ENCODE assay signal across 11 mouse cellular contexts in the genomic region with DNA sequence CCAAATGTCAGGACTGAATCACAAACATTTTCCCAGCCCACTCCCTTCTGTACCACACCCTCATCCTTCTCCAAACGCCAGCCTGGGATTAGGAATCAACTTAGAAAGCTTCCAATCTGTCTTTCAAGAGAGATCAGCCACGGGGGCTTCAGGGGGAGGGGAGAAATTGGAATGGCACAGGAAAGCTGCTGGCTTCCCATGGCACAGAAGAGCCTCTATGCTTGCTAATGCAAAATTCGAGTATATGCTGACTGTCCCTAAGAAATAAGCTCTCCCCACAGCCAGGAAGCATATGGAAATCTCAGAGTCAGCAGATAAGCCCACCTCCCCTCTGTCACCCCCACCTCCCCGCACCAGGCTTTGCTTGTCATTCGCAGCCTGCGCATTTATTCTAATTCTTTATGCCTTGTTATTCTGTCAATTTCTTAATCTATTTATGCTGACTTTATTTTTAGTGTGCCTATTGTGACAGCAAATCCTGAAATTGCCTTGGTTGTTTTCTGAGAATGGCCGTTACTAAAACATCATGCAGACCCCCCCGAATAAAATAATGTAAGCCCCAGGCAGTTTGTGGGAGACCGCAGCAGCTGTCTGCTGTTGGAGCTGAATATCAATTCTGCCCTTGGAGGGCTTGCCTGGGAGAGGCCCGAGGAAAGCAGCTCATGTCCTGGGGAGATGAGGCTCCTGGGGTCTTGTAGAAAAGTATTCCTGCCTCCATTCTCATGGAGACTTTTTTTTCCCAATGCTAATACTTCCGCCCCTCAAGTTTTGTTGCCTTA. TPM values are rescaled to one million over a fixed set of nuclear protein-coding genes. Genes with fewer than 3 reads are reported as not detected.
DNase-seq lines count a peak whose midpoint lies in the region; ATAC-seq and TF ChIP-seq lines count a peak whose summit lies in the region.
"Had no signal": no experiment of that assay in that cellular context is flagged by ENCODE, and none has a peak within 500 bp of the region (broad histone marks: within the 10 kb centered on the region; RNA-seq: fewer than 3 reads in every experiment).

No protein-coding gene starts in this region.

- H3K79me2 ChIP-seq in CH12.LX (replicated peaks; ENCODE audit: control insufficient read depth, extremely low read depth, insufficient read depth, poor library complexity, severe bottlenecking) = no peaks in the 10 kb centered on the region

- no peaks in the 10 kb centered on the region for H3K4me1 ChIP-seq in CH12.LX (ENCODE audit: control insufficient read depth in 1 of 2, insufficient read depth in 2 of 2)
- H3K4me1 ChIP-seq in embryonic facial prominence, embryonic 14.5 days (ENCODE audit: control insufficient read depth, insufficient read depth, low read length) = peaks cover 6% of the 10 kb centered on the region; the same call in 1 of the 2 replicates

- TF ChIP-seq CTCF in CH12.LX (conservative IDR thresholded peaks at IDR 0.05 in 1 of 2, IDR thresholded peaks at IDR 0.05 in 1 of 2; ENCODE audit: low read depth in 2 of 2, low read length in 2 of 2) = no peak

- TF ChIP-seq EP300 in CH12.LX (IDR thresholded peaks at IDR 0.05; ENCODE audit: low read length) = no peak

- DNase-seq in layer of hippocampus, adult 11-12 months (ENCODE audit: low spot score) = peak; percentile 46
- no peak for DNase-seq in layer of hippocampus, adult 9-10 months (ENCODE audit: low spot score)
- no peak for DNase-seq in CH12.LX (ENCODE audit: extremely low read depth)
- peak; percentile 43 for DNase-seq in embryonic facial prominence, embryonic 14.5 days (ENCODE audit: low spot score)
- DNase-seq in layer of hippocampus, postnatal 36 days = peak; percentile 40 to 41
- DNase-seq in B cell, adult 2 months = no peak
- DNase-seq: lung, adult 2 months had no signal

- in situ Hi-C loops in CH12.LX (cut with MboI; ENCODE audit: low pct_ligation_motif_present, low pct_unique_long_range_greater_than_20kb, low sequenced_read_pairs) = loop anchor here (25.0 kb wide), 1 partner anchor 590 kb away; no protein-coding TSS in a partner anchor

- H3K27me3 ChIP-seq in CH12.LX (replicated peaks) = peaks cover 2% of the 10 kb centered on the region
- H3K27me3 ChIP-seq in embryonic facial prominence, embryonic 14.5 days (replicated peaks; ENCODE audit: control insufficient read depth, insufficient read depth, low read length) = no peaks in the 10 kb centered on the region
- H3K27me3 ChIP-seq: heart, embryonic 13.5 days had no signal

- dilution Hi-C loops in CH12.LX (cut with MboI; ENCODE audit: extremely low pct_ligation_motif_present, extremely low pct_unique_long_range_greater_than_20kb, low sequenced_read_pairs) = no loop called here

- no peak overlapping the region for H3K4me3 ChIP-seq in CH12.LX (replicated peaks in 1 of 3; ENCODE audit: low read depth in 2 of 3, low read length in 2 of 3, poor library complexity in 1 of 3)
- no peak overlapping the region for H3K4me3 ChIP-seq in embryonic facial prominence, embryonic 14.5 days (ENCODE audit: low read depth, low read length)
- H3K4me3 ChIP-seq: heart, embryonic 13.5 days had no signal

- no peaks in the 10 kb centered on the region for H3K9me3 ChIP-seq in CH12.LX (replicated peaks; ENCODE audit: low read length)
- no peaks in the 10 kb centered on the region for H3K9me3 ChIP-seq in embryonic facial prominence, embryonic 14.5 days (ENCODE audit: control insufficient read depth, low read length)
- H3K9me3 ChIP-seq: heart, embryonic 13.5 days had no signal

- H3K27ac ChIP-seq in CH12.LX (ENCODE audit: insufficient read depth, low read depth) = no peak overlapping the region
- no peak overlapping the region for H3K27ac ChIP-seq in embryonic facial prominence, embryonic 14.5 days (replicated peaks; ENCODE audit: low read depth, low read length)
- H3K27ac ChIP-seq: heart, embryonic 13.5 days had no signal

- no peaks in the 10 kb centered on the region for H3K36me3 ChIP-seq in CH12.LX (replicated peaks in 1 of 2; ENCODE audit: control insufficient read depth in 1 of 2, insufficient read depth in 1 of 2, low read length in 1 of 2)
- H3K36me3 ChIP-seq in embryonic facial prominence, embryonic 14.5 days (ENCODE audit: control insufficient read depth, insufficient read depth, low read length) = no peaks in the 10 kb centered on the region
- H3K36me3 ChIP-seq: heart, embryonic 13.5 days had no signal

- H3K9ac ChIP-seq in CH12.LX (ENCODE audit: insufficient read depth, low read depth) = no peak overlapping the region
- H3K9ac ChIP-seq in embryonic facial prominence, embryonic 14.5 days (ENCODE audit: low read depth, low read length) = no peak overlapping the region
- H3K9ac ChIP-seq: heart, embryonic 13.5 days had no signal

- no peak for TF ChIP-seq POLR2A in CH12.LX (IDR thresholded peaks at IDR 0.05; ENCODE audit: low read depth, low read length)

- ATAC-seq in embryonic facial prominence, embryonic 14.5 days (ENCODE audit: low read depth) = no peak
- ATAC-seq in megakaryocyte, adult 5-6 weeks (ENCODE audit: poor library complexity, severe bottlenecking) = no peak
- ATAC-seq in erythroid progenitor cell, adult 5-6 weeks (replicated peaks; ENCODE audit: low FRiP score, poor library complexity, severe bottlenecking) = no peak
- ATAC-seq: intestine, postnatal 0 days had no signal

- 0 out of 2 replicates have a peak overlapping the region, but pooled peaks have one; percentile 5 for H3K4me2 ChIP-seq in CH12.LX (ENCODE audit: insufficient read depth, low read depth, poor library complexity, severe bottlenecking)
- peak overlapping the region; percentile 18; the same call in 1 of the 2 replicates for H3K4me2 ChIP-seq in embryonic facial prominence, embryonic 14.5 days (ENCODE audit: low read depth, low read length)
- H3K4me2 ChIP-seq: heart, embryonic 13.5 days had no signal

- no peak for TF ChIP-seq RAD21 in CH12.LX (IDR thresholded peaks at IDR 0.05; ENCODE audit: low read depth, low read length)

- 26% methylated on average over 11 of the region's 11 CpGs for WGBS in embryonic facial prominence, embryonic 14.5 days

TF ChIP-seq in CH12.LX, 34 proteins besides CTCF, POLR2A, EP300 and RAD21:
- no peak for TF ChIP-seq MAZ (IDR thresholded peaks at IDR 0.05; ENCODE audit: low read depth, low read length)
- TF ChIP-seq NRF1 (IDR thresholded peaks at IDR 0.05; ENCODE audit: low read depth, low read length) = no peak
- no peak for TF ChIP-seq ZC3H11A (IDR thresholded peaks at IDR 0.05; ENCODE audit: low read depth, low read length)
- TF ChIP-seq SMC3 (IDR thresholded peaks at IDR 0.05; ENCODE audit: low read depth, low read length) = no peak

RNA-seq across cellular contexts. Expression of gene Ldhal6b, which starts 41.2 kb away (rescaled TPM):
- total RNA-seq in CH12.LX (2012; rRNA removed) = 0.25 and 0.59 TPM in 2 replicates
- 0.15 and 0.59 TPM in 2 replicates for total RNA-seq in CH12.LX (2014; rRNA removed)
- not detected in 2 replicates for polyA plus RNA-seq in CH12.LX (2012; ENCODE audit: insufficient read length, low read depth)
- 0.15 TPM in 1 of 2 replicates, not detected in the other for polyA plus RNA-seq in embryonic facial prominence, embryonic 14.5 days (2014; fragmentation: Nextera tagmentation; extraction: Ambion mirVana)
- total RNA-seq in layer of hippocampus, postnatal 36 days (2021) = 1 to 10 TPM; 1.3 to 1.6 TPM
- total RNA-seq in megakaryocyte, adult 5-6 weeks (2015) = 0.25 TPM in 1 of 2 replicates, not detected in the other
- total RNA-seq in megakaryocyte, adult 5-6 weeks (2017) = 0.11 TPM in 1 of 2 replicates, not detected in the other
- not detected in 2 replicates for total RNA-seq in erythroid progenitor cell, adult 5-6 weeks (2015; ENCODE audit: low replicate concordance)
- total RNA-seq in erythroid progenitor cell, adult 5-6 weeks (2017; ENCODE audit: low replicate concordance) = 0.39 TPM in 1 of 2 replicates, not detected in the other
- polyA plus RNA-seq: heart, embryonic 13.5 days; intestine, postnatal 0 days had no signal

Comparison
In these comparisons a context has a peak if more than half of its experiments do, and no peak if none do; other contexts are left out.
1. DNase-seq: peak in layer of hippocampus, adult 11-12 months (single experiment), embryonic facial prominence, embryonic 14.5 days (single experiment) and layer of hippocampus, postnatal 36 days (2 of 2); none in layer of hippocampus, adult 9-10 months (single experiment), CH12.LX (single experiment) and B cell, adult 2 months (0 of 2).